Mouse (Mus musculus): ENCODE data around the gene Reg3d.

- TF ChIP-seq EP300 (optimal IDR thresholded peaks at IDR 0.05), result no peak
- TF ChIP-seq CTCF (IDR thresholded peaks at IDR 0.05; ENCODE audit: low read depth), result no peak
Measured at GRCm38 (mm10) chr6:78378765-78379164, at the start of gene Reg3d.
